Mouse (Mus musculus) embryonic fibroblast, embryonic 13.5 days (primary cell): Measurements from ENCODE around the gene Espnl.

Experiments
- CTCF ChIP-seq: IDR thresholded peaks from 2 replicates; pipeline ENCODE4 v1.5.1; 2011; ENCODE audit warnings: mild to moderate bottlenecking, control low read depth, low read length, moderate library complexity, borderline replicate concordance; ENCODE audit not compliant: insufficient read depth
- POLR2A ChIP-seq: IDR thresholded peaks from 2 replicates; pipeline ENCODE4 v1.6.1; 2011; ENCODE audit warnings: low read depth, mild to moderate bottlenecking, control low read depth, low read length, moderate library complexity

DNA sequence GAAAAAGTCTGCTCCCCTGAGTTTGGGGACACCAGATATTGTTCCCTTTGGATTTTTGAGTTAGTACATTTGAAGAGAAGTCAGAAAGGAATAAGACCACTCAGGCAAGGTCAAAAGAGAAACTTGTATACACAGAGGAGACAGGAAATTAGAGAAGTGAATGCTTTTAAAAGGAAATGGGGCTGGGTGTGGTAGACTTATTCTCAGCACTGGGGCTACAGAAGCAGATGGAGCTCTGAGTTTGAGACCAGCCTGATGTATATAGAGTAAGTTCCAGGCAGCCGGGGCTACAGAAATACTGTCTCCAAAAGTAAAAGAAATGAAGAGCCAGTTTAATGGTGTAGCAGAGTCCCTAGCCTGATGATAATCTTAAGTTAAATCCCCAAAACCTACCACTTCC lies 39.3 kb upstream of the Espnl start:
- TF ChIP-seq CTCF (no peak), POLR2A (no peak)
